30 mouse cellular contexts compared by ENCODE assay signal in genomic region chr5:97392160-97392559, GRCm38 (mm10). TPM values are rescaled to one million over a fixed set of nuclear protein-coding genes. Genes with fewer than 3 reads are reported as not detected.
DNase-seq lines count a peak whose midpoint lies in the region; ATAC-seq and TF ChIP-seq lines count a peak whose summit lies in the region.
"Had no signal": no experiment of that assay in that cellular context is flagged by ENCODE, and none has a peak within 500 bp of the region (broad histone marks: within the 10 kb centered on the region; RNA-seq: fewer than 3 reads in every experiment).

Naa11 (minus strand) TSS chr5:97392379.

- H3K27me3 ChIP-seq in liver, postnatal 0 days (ENCODE audit: insufficient read depth, low read length) = no peaks in the 10 kb centered on the region
- H3K27me3 ChIP-seq in ES-Bruce4 (ENCODE audit: control insufficient read depth, insufficient read depth, low read length, poor library complexity, severe bottlenecking) = no peaks in the 10 kb centered on the region; the same call in 1 of the 2 replicates
- H3K27me3 ChIP-seq: embryonic facial prominence, embryonic 12.5 days; hindbrain, embryonic 13.5 days; limb, embryonic 12.5 days; liver, embryonic 12.5 days had no signal

- TF ChIP-seq POLR2A in ES-Bruce4 (IDR thresholded peaks at IDR 0.05; ENCODE audit: insufficient read depth, low read length) = peak; percentile 55

- no peak for TF ChIP-seq EP300 in liver, postnatal 0 days (IDR thresholded peaks at IDR 0.05; ENCODE audit: low read depth)
- TF ChIP-seq EP300 in ES-Bruce4 (IDR thresholded peaks at IDR 0.05; ENCODE audit: insufficient read depth, low read depth, low read length) = no peak

- DNase-seq in liver = peak; percentile 6
- DNase-seq in liver, postnatal 0 days = no peak
- peak; percentile 1 for DNase-seq in CD4-positive helper T cell, adult 2 months (ENCODE audit: low read depth, low spot score)
- peak; percentile 91 for DNase-seq in ZHBTc4 (ENCODE audit: low read depth, low spot score)
- no peak for DNase-seq in cerebellum, adult 18-20 months
- no peak for DNase-seq in left cerebral cortex, adult 9 months (ENCODE audit: low spot score in 2 of 2)
- DNase-seq in left cerebral cortex, adult 11 months (ENCODE audit: low spot score) = no peak
- DNase-seq: adrenal gland, adult 2 months; cerebellum, adult 11 months; cerebellum, postnatal 10 days; gastrocnemius, postnatal 25 days; heart, adult 18-20 months; heart, postnatal 36 days; kidney, adult 11 months; lung, adult 2 months; lung, postnatal 14 days; right cerebral cortex, adult 18-20 months; right cerebral cortex, postnatal 4 days; thymus, adult 2 months had no signal

- H3K36me3 ChIP-seq in liver, postnatal 0 days (replicated peaks; ENCODE audit: insufficient read depth, low read length) = no peaks in the 10 kb centered on the region
- H3K36me3 ChIP-seq in ES-Bruce4 (ENCODE audit: control insufficient read depth, insufficient read depth, low read length, poor library complexity, severe bottlenecking) = no peaks in the 10 kb centered on the region
- H3K36me3 ChIP-seq: embryonic facial prominence, embryonic 12.5 days; hindbrain, embryonic 13.5 days; limb, embryonic 12.5 days; liver, embryonic 12.5 days had no signal

- no peak within 1 kb of the TSS for H3K9ac ChIP-seq in liver, postnatal 0 days (replicated peaks)
- peak within 1 kb of the TSS; percentile 4; the same call in 1 of the 2 replicates for H3K9ac ChIP-seq in ES-Bruce4 (ENCODE audit: low read depth, poor library complexity, severe bottlenecking)
- H3K9ac ChIP-seq: embryonic facial prominence, embryonic 12.5 days; hindbrain, embryonic 13.5 days; limb, embryonic 12.5 days; liver, embryonic 12.5 days had no signal

- no peak within 1 kb of the TSS for H3K4me3 ChIP-seq in liver, postnatal 0 days (ENCODE audit: low read depth, low read length)
- H3K4me3 ChIP-seq in ES-Bruce4 (ENCODE audit: low read depth, low read length) = peak within 1 kb of the TSS; percentile 74
- H3K4me3 ChIP-seq: embryonic facial prominence, embryonic 12.5 days; erythroblast, embryonic 14.5 days; hindbrain, embryonic 13.5 days; limb, embryonic 12.5 days; liver, embryonic 12.5 days had no signal

- H3K9me3 ChIP-seq in liver, postnatal 0 days (ENCODE audit: low read length) = no peaks in the 10 kb centered on the region
- H3K9me3 ChIP-seq in ES-Bruce4 (replicated peaks; ENCODE audit: control insufficient read depth, insufficient read depth, low read length, poor library complexity, severe bottlenecking) = no peaks in the 10 kb centered on the region
- H3K9me3 ChIP-seq: embryonic facial prominence, embryonic 12.5 days; hindbrain, embryonic 13.5 days; limb, embryonic 12.5 days; liver, embryonic 12.5 days had no signal

- WGBS in liver, postnatal 0 days (ENCODE audit: insufficient replicate concordance) = 92% methylated on average over 23 of the region's 23 CpGs

- no peak for ATAC-seq in liver, postnatal 0 days
- ATAC-seq: forebrain, embryonic 14.5 days; liver, embryonic 12.5 days had no signal

- no peak within 1 kb of the TSS for H3K27ac ChIP-seq in liver, postnatal 0 days (ENCODE audit: low read depth)
- H3K27ac ChIP-seq in ES-Bruce4 (ENCODE audit: insufficient read depth, low read length) = no peak within 1 kb of the TSS
- H3K27ac ChIP-seq: embryonic facial prominence, embryonic 12.5 days; hindbrain, embryonic 13.5 days; kidney, postnatal 0 days; limb, embryonic 12.5 days; liver, embryonic 12.5 days had no signal

- no peaks in the 10 kb centered on the region for H3K4me1 ChIP-seq in liver, postnatal 0 days (ENCODE audit: insufficient read depth)
- H3K4me1 ChIP-seq in ES-Bruce4 (ENCODE audit: control insufficient read depth, insufficient read depth, low read length) = no peaks in the 10 kb centered on the region
- H3K4me1 ChIP-seq: embryonic facial prominence, embryonic 12.5 days; hindbrain, embryonic 13.5 days; limb, embryonic 12.5 days; liver, embryonic 12.5 days had no signal

- no peak for TF ChIP-seq CTCF in liver, postnatal 0 days (IDR thresholded peaks at IDR 0.05; ENCODE audit: low read depth)
- no peak for TF ChIP-seq CTCF in ES-Bruce4 (IDR thresholded peaks at IDR 0.05; ENCODE audit: low read depth, low read length)

- H3K4me2 ChIP-seq in liver, postnatal 0 days (ENCODE audit: low read depth, low read length) = no peak within 1 kb of the TSS
- H3K4me2 ChIP-seq: embryonic facial prominence, embryonic 12.5 days; hindbrain, embryonic 13.5 days; limb, embryonic 12.5 days; liver, embryonic 12.5 days had no signal

RNA-seq across cellular contexts. Expression of gene Naa11, which starts in this region (rescaled TPM):
- polyA plus RNA-seq in liver, postnatal 0 days (2015; fragmentation: Nextera tagmentation; extraction: Ambion mirVana) = not detected in 2 replicates
- polyA plus RNA-seq in ES-Bruce4 (2011; ENCODE audit: insufficient read depth, insufficient read length, low read depth, missing spikeins) = 5.8 and 7.9 TPM in 2 replicates
- polyA plus RNA-seq: adrenal gland, adult 2 months; embryonic facial prominence, embryonic 12.5 days; erythroblast, embryonic 14.5 days; heart, embryonic 14.5 days; hindbrain, embryonic 13.5 days; kidney, postnatal 0 days; large intestine, adult 2 months; limb, embryonic 12.5 days; liver, embryonic 12.5 days; lung, adult 2 months; neural tube, embryonic 14.5 days; thymus, adult 2 months had no signal

Comparison
In these comparisons a context has a peak if more than half of its experiments do, and no peak if none do; other contexts are left out.
1. DNase-seq: peak in liver (single experiment), CD4-positive helper T cell, adult 2 months (single experiment) and ZHBTc4 (single experiment); none in liver, postnatal 0 days (single experiment), cerebellum, adult 18-20 months (0 of 2), left cerebral cortex, adult 9 months (0 of 2) and left cerebral cortex, adult 11 months (single experiment).